Comparison of ENCODE assay signal across 8 mouse cellular contexts in genomic region chr10:36974086-36974675, GRCm38 (mm10). TPM values are rescaled to one million over a fixed set of nuclear protein-coding genes. Genes with fewer than 3 reads are reported as not detected.
A peak's percentile ranks its signal among the peaks of the same experiment; 100 is the strongest.
DNase-seq lines count a peak whose midpoint lies in the region; ATAC-seq and TF ChIP-seq lines count a peak whose summit lies in the region.

TSS of gene Hdac2 (plus strand) at chr10:36974544.

- H3K9me3 ChIP-seq in forebrain, embryonic 15.5 days: no peaks in the 10 kb centered on the region

- H3K4me3 ChIP-seq in forebrain, embryonic 15.5 days: peak within 1 kb of the TSS; percentile 98
- H3K4me3 ChIP-seq in lung, adult 2 months (replicated peaks; ENCODE audit: extremely low read depth, low read depth, low read length): peak within 1 kb of the TSS; percentile 74

- H3K27ac ChIP-seq in forebrain, embryonic 15.5 days (replicated peaks): peak within 1 kb of the TSS; percentile 100

- H3K4me2 ChIP-seq in forebrain, embryonic 15.5 days (replicated peaks): peak within 1 kb of the TSS; percentile 62

- intact Hi-C loops in heart, postnatal 25 days (cut with DNase I): no loop called here

- peak; percentile 90 for DNase-seq in ES-CJ7 (ENCODE audit: low read depth, low spot score)
- DNase-seq in cerebellum, adult 11 months: peak; percentile 87
- peak; percentile 75 for DNase-seq in heart, postnatal 25 days (ENCODE audit: low spot score)
- DNase-seq in layer of hippocampus, adult 18-20 months (ENCODE audit: low spot score in 2 of 2): peak; percentile 82 to 91
- peak; percentile 90 for DNase-seq in lung, adult 2 months
- DNase-seq in thymus, adult 18-20 months: peak; percentile 72 to 82

- WGBS in forebrain, embryonic 15.5 days: 1% methylated on average over 67 of the region's 67 CpGs
- WGBS in lung, adult 2 months: under 1% methylated on average over 67 of the region's 67 CpGs

- peak; percentile 98 for ATAC-seq in forebrain, embryonic 15.5 days (replicated peaks)
- peak; percentile 76 for ATAC-seq in neutrophil, adult 5-6 weeks (ENCODE audit: extremely low read depth, insufficient number of reproducible peaks, low FRiP score, poor library complexity, severe bottlenecking)

- H3K36me3 ChIP-seq in forebrain, embryonic 15.5 days: no peaks in the 10 kb centered on the region

- peaks cover 24% of the 10 kb centered on the region for H3K4me1 ChIP-seq in forebrain, embryonic 15.5 days
- H3K4me1 ChIP-seq in lung, adult 2 months (ENCODE audit: control insufficient read depth, insufficient read depth, low read length): peaks cover 14% of the 10 kb centered on the region

- TF ChIP-seq CTCF in lung, adult 2 months (IDR thresholded peaks at IDR 0.05; ENCODE audit: insufficient read depth, low read length): no peak

- no peaks in the 10 kb centered on the region for H3K27me3 ChIP-seq in forebrain, embryonic 15.5 days

- H3K9ac ChIP-seq in forebrain, embryonic 15.5 days (replicated peaks): peak within 1 kb of the TSS; percentile 99

- peak; percentile 67; the same call in 1 of the 2 replicates for TF ChIP-seq POLR2A in lung, adult 2 months (IDR thresholded peaks at IDR 0.05; ENCODE audit: borderline replicate concordance, extremely low read depth, low read depth, low read length)

RNA-seq across cellular contexts. Expression of gene Hdac2, which starts in this region (rescaled TPM):
- 427 and 445 TPM in 2 replicates for polyA plus RNA-seq in forebrain, embryonic 15.5 days (2015; fragmentation: Nextera tagmentation; extraction: Ambion mirVana)
- total RNA-seq in heart, postnatal 25 days (2021): 10 to 100 TPM; 56.7 to 58.4 TPM
- total RNA-seq in layer of hippocampus, adult 18-20 months (2021): 10 to 100 TPM; 81.8 to 86.6 TPM
- polyA plus RNA-seq in lung, adult 2 months (2012; rRNA removed): 11.5 and 12.3 TPM in 2 replicates
- 53.8 and 54.6 TPM in 2 replicates for total RNA-seq in neutrophil, adult 5-6 weeks (2017)

Comparison
In these comparisons a context has a peak if more than half of its experiments do, and no peak if none do; other contexts are left out.
1. Peak in every context shown above with its lines: DNase-seq, ATAC-seq, H3K4me3 ChIP-seq and H3K27ac ChIP-seq.
2. RNA of gene Hdac2 (polyA plus RNA-seq): 427 to 445 TPM in forebrain, embryonic 15.5 days; 11.5 to 12.3 TPM in lung, adult 2 months; every median in the first group is over 10 times any median in the second.